Mouse (Mus musculus): Measurements from ENCODE around the gene Aurkb.

DNA sequence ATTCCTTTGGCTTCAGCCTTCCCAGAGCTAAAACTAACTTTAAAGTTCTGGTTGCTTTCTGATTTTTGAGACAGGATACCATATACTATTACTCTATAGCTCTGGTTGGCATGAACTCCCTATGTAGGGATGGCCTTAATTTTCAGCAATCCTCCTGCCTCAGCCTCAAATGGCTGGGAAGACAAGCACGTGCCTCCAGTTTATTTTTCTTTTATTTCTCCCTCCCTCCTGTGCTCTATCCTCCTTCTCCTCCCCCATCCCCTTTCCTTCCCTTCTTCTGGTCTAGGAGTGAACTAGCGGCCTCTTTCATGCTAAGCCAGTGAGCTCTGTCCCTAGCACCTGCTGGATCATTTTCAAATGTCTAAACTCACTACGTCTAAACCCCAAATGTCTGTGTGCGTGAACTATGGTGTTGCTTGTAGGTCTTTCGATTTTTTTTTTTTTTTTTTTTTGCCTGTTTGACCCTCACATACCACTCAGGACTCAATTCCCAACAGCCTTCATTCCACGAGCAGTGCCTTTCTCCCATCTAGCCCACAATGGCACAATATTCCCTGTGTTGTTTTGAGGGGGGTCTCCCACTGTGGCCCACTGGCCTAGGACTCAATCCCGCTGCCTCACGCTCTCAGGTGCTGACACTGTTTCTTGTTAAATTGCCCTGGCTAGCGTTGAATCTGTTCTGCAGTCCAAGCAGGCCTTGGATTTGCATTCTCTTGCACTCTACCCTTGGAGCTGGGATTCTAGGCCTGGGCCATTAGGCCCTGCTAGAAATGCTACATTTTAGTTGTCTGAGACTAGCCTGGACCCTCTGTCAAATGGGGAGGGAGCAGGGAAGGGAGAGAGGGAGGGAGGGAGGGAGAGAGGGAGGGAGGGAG, 19.0 kb downstream of the Aurkb start:
- TF ChIP-seq CTCF (IDR thresholded peaks at IDR 0.05; ENCODE audit: borderline replicate concordance, insufficient read depth, low read length) (no peak), POLR2A (IDR thresholded peaks at IDR 0.05; ENCODE audit: low read depth, low read length) (no peak)

All from embryonic fibroblast, embryonic 13.5 days (primary cell).